Mouse (Mus musculus) bone marrow, adult 2 months (tissue): ENCODE measurements around the gene Tnfaip2. TPM values are rescaled to one million over a fixed set of nuclear protein-coding genes. Genes with fewer than 3 reads are reported as not detected.

Experiments
- H3K27ac ChIP-seq: fragments of 200-500 bp; 2 replicates; pipeline ENCODE4 v1.5.1; 2012; ENCODE audit warnings: low read depth, mild to moderate bottlenecking, control low read depth, inconsistent platforms, low read length; ENCODE audit not compliant: control insufficient read depth, poor library complexity, insufficient read depth
- H3K4me1 ChIP-seq: fragments of 200-500 bp; 2 replicates; pipeline ENCODE4 v1.6.1; 2011; ENCODE audit warnings: low read length; ENCODE audit not compliant: control insufficient read depth, insufficient read depth
- H3K4me3 ChIP-seq: fragments of 200-500 bp; replicated peaks from 2 replicates; pipeline ENCODE3; 2011; ENCODE audit warnings: mild to moderate bottlenecking, low read depth, low read length, control low read depth; ENCODE audit not compliant: control insufficient read depth
- CTCF ChIP-seq: fragments of 200-500 bp; IDR thresholded peaks from 2 replicates; pipeline ENCODE4 v1.5.1; 2011; ENCODE audit warnings: low read length, control low read depth; ENCODE audit not compliant: control insufficient read depth, insufficient read depth
- POLR2A ChIP-seq: fragments of 200-500 bp; IDR thresholded peaks from 2 replicates; pipeline ENCODE4 v1.6.1; 2011; ENCODE audit warnings: low read depth, mild to moderate bottlenecking, control low read depth, low read length, borderline replicate concordance; ENCODE audit not compliant: control insufficient read depth
- WGBS: fragments of 180-500 bp; shearing (Covaris S2); methylation state at CpG from one replicate; pipeline ENCODE4 v1.1.7; 2018; 5-methylcytosine and 5-hydroxymethylcytosine counted together
- polyA plus RNA-seq: library from polyadenylated mRNA; stranded (reverse); fragments of >200 nt; gene quantifications from 2 replicates; pipeline ENCODE4 v1.2.4, GENCODE M21; 2011; ENCODE audit warnings: low replicate concordance; ENCODE audit not compliant: missing spikeins, insufficient read depth, insufficient read length

Gene Tnfaip2
- polyA plus RNA-seq, 1 experiment = 149 TPM

DNA sequence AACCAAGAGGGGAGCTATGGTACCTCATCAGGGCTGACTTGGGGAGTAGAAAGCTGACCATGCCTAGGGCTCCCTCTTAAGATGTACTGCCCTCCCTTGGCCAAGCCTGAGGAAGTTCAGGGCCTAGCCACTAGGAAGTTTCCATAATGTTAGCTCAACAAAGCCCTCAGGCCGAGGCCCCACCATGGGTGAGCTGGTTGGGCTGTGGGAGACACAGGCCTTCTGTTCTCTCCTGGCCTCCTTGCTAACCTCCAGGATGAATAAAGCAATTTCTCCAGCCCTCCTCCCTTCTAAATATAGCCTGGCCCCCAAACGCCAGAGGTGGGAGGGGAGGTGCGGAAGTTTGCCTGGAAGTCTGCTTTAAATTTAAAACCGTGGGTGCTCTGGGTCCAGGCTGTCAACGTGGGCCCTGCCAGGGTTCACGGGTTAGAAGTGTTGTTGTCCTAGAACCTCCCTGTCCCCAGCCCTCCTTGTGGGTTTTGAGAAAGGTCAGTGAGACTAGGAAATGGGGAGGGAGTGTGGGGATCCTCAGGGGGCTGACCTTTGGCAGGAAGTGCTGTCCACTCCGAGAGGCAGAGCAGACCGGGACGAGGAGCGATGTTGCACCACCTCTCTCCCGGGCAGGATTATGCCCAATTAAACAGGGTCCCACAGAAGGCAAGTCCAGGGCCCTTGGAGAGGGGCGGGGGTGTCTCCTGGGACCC is 29.5 kb upstream of the Tnfaip2 start:
- 52% methylated on average over 12 of the region's 12 CpGs for WGBS
- H3K4me1 ChIP-seq = no peaks in the 10 kb centered on the region
- TF ChIP-seq POLR2A = no peak
- no peak for TF ChIP-seq CTCF
- H3K27ac ChIP-seq = no peak overlapping the region
- no peak overlapping the region for H3K4me3 ChIP-seq

GRCm38 (mm10) chr12:111413300-111413699 is 29.0 kb upstream of the Tnfaip2 start:
- H3K27ac ChIP-seq = no peak overlapping the region
- H3K4me3 ChIP-seq = no peak overlapping the region
- WGBS = 2% methylated on average over 21 of the region's 21 CpGs
- TF ChIP-seq CTCF = peak; percentile 87
- TF ChIP-seq POLR2A = no peak
- H3K4me1 ChIP-seq = no peaks in the 10 kb centered on the region

GRCm38 (mm10) chr12:111416921-111417779 is 25.1 kb upstream of the Tnfaip2 start, which contains the start of gene Exoc3l4:
TSS of gene Exoc3l4 (plus strand) at chr12:111417017.
- TF ChIP-seq POLR2A = no peak
- TF ChIP-seq CTCF = no peak
- no peak within 1 kb of the TSS for H3K4me3 ChIP-seq
- 11% methylated on average over 17 of the region's 17 CpGs for WGBS
- 0 out of 2 replicates have a peak within 1 kb of the TSS, but pooled peaks have one; percentile 17 for H3K27ac ChIP-seq
- H3K4me1 ChIP-seq = no peaks in the 10 kb centered on the region

GRCm38 (mm10) chr12:111419918-111420317 is 22.4 kb upstream of the Tnfaip2 start:
- TF ChIP-seq POLR2A = no peak
- no peak for TF ChIP-seq CTCF
- Histone ChIP-seq H3K4me3 (no peak overlapping the region), H3K4me1 (no peaks in the 10 kb centered on the region), H3K27ac (no peak overlapping the region)
- 31% methylated on average over 5 of the region's 5 CpGs for WGBS

GRCm38 (mm10) chr12:111420946-111421709 is 21.1 kb upstream of the Tnfaip2 start:
- TF ChIP-seq CTCF (no peak), POLR2A (no peak)
- no peaks in the 10 kb centered on the region for H3K4me1 ChIP-seq
- H3K27ac ChIP-seq = no peak overlapping the region
- no peak overlapping the region for H3K4me3 ChIP-seq
- WGBS = 39% methylated on average over 7 of the region's 7 CpGs

- Histone ChIP-seq H3K4me3 (no peak overlapping the region), H3K27ac (no peak overlapping the region), H3K4me1 (no peaks in the 10 kb centered on the region)
- 67% methylated on average over 5 of the region's 5 CpGs for WGBS
- TF ChIP-seq CTCF = no peak
- TF ChIP-seq POLR2A = no peak
Measured at GRCm38 (mm10) chr12:111422852-111423251, 19.4 kb upstream of the Tnfaip2 start.

DNA sequence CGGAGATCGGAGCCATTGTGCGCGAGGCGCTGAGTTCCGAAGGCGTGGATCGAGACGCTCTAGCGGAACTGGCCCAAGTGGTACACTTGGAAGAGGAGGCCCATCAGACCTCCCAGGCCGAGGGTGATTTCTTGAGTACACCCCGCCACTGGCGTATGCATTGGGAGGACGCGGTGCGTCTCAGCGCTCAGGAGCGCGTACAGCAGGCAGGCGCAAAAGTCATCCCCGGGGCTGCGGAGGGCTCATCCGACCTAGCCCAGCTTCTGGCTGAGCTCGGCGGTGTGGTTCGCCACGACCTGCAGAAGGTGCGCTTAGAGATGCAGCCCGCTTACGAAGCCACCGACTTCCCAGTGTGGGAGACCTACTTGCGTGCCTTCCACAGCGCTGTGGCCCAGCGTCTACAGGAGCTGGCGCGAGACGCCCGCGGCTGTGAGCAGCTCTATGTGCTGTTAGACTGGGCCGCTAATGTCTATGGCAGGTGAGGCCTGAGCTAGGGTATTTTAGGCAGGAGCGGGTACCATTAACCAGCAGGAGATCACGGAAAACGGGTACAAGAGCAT is 18.6 kb upstream of the Tnfaip2 start:
- H3K27ac ChIP-seq = no peak overlapping the region
- TF ChIP-seq POLR2A (no peak), CTCF (no peak)
- H3K4me1 ChIP-seq = no peaks in the 10 kb centered on the region
- H3K4me3 ChIP-seq = no peak overlapping the region
- 20% methylated on average over 43 of the region's 43 CpGs for WGBS
